Mouse (Mus musculus) heart, postnatal 4 days (tissue): ENCODE measurements at regions not wholly inside any gene's neighbourhood (a gene's known extent, or its start where the extent isn't known, plus 50 kb on each side); places are given as distances from the start of the nearest gene placed in this dataset.

ENCODE experiments used
- DNase-seq: peaks from one replicate; pipeline ENCODE4 v3.0.0; 2021

DNA sequence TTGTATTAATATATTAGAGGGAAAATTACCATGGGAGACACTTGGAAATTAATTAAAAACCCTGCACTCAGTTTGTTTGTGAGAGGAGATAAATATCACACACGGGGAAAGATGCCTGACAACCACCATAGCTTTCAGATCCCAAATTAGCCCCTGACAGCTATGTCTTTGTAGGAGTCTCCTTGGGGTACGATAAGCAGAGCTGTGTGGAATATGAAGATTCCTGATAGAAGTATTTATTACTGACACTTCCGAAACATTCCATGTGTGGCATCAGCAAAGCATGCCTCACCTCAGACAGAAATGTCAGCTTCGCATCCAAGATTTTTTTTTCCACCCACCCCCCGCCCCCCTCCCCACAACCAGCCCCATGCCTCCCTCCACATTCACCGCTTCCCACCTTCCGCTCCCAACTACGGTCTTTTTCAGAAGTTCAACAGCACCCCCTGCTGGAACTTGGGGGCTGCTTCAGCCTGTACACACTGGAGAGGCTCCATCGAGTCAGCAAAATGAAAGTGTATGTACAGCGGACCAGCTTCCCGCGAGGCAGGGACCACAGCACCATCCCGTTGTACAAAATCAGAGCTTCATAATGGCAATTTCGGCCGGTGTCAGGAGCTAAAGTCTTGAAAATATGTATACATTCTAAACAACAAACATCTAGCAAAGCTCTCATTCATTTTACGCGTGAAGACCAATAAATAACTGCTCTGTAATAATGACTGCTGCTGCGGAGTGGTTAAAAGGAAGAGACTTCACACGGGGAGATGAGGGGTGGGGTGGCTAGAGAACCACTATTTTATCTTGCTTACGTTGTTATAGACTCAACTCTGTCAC, 66.7 kb downstream of the Rwdd3 start:
- DNase-seq = peak; percentile 75

DNA sequence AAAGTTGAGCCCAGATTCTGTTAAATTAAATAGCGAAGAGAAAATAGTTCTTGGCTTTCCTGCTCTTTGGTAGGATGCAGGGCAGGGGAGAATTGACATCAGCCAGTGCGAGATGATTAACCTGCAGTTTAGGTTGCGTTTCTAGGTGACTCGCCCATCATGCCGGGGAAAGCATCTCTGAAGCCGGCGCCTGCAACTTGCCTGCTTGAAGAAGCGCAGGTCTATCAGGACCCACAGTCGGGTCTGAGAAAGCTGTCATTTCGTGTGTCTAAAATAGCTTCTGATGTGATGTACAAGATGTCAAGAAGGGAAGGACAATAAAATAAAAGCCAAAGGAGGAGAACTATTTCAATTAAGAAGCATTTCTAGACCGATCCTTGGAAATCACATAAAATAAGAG, 68.6 kb downstream of the Rwdd3 start:
- no peak for DNase-seq

DNA sequence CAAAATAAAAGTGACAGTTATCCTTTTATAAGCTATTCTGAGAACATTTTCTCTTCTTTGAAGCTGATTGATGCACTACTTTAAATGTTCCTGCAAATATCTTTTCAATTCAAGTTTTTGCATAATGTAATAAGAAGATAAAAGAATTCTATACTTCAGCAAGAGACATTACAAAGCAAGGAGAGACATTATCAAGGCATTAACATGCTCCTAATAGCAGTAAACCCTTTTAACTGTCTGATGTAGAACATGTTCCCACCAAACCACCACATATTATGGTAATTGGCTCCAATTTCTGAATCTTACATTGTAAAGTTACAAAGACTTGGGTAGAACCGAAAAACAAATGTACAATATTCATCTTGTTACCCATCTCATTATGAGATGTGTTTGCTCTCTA, 69.4 kb downstream of the Rwdd3 start:
- DNase-seq = no peak

DNA sequence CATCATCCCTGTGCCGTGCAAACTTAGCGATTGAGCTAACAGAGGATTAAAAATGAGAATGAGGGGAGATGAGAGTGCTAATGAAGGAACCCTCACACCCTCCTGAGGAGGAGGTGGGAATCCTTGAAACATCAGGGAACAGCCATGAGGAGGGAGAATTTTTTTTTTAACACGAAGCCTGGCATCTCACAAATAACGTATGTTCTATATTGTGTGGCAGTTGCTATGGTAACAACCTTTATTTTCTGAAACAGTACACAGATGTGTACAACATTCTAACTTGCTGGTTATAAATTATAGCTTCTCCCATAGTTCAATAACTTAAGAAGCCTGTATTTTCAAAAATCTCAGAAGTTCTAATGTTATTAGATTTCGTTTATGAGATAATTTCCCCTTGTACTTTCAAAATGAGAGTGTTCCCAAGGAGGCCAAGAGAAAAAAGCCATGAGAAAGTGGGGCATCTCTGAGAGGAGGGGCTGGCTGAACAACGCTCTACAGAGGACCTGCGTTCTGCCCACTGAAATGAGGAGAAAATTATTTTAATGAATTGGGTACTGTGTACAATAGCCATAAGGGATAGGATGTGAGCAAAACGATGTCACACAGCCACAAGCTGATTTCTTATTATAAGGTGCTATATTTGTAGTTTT, 71.2 kb downstream of the Rwdd3 start:
- no peak for DNase-seq

DNA sequence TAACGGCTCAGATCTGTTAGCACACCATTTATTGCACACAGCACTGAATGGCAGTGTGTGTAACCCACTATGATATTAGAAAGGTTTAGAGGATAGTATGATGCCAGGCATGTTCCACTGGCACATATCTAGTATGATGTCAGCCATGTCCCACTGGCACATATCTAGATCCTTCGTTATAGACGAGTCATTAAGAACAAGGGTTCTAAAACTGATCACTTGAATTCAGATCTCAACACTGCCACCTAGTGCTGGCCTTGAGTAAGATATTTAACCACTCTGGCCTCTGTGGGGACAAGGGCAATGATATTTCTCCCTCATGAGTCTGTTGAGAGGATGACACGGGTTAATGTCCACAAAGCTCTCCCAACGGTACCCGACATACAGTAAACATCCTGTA, 78.0 kb downstream of the Rwdd3 start:
- DNase-seq = peak; percentile 33

DNA sequence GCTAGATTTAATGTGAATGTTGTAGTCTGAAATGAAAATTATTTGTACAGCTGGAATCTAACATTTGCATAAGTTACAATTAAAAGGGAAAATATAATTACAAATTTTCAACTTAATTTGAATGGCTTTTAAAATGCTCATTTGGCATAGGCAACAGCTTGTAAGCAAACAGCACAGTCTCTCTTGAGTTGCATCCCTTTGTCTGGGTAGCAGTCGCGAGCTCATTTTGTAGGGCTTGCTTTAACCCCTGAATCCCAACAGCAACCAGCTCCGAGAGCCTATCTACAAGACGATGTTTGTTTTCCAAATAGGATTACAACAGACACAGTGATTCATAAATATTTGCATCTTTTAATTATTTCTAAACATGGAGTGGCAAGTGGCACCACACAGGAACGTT, 82.8 kb downstream of the Rwdd3 start:
- no peak for DNase-seq

DNA sequence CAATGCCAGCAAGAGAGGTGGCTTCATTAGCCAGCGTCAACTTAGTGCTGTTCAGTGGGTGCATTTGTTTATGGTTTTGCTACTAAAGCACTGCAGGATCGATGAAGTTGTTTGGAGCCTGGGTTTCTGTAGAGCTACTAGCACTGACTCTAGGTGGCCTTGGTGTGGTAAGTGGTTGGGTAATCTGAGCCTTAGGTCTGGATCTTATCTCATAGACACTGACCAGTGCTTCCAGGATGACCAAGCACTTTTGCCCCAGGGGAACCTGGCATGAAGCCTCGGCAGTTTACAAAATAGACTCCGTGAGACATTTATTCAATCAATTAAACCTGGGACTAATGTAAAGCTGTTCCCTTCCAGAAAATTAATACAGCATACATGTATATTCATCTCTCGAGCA, 102.8 kb downstream of the Rwdd3 start:
- no peak for DNase-seq

DNA sequence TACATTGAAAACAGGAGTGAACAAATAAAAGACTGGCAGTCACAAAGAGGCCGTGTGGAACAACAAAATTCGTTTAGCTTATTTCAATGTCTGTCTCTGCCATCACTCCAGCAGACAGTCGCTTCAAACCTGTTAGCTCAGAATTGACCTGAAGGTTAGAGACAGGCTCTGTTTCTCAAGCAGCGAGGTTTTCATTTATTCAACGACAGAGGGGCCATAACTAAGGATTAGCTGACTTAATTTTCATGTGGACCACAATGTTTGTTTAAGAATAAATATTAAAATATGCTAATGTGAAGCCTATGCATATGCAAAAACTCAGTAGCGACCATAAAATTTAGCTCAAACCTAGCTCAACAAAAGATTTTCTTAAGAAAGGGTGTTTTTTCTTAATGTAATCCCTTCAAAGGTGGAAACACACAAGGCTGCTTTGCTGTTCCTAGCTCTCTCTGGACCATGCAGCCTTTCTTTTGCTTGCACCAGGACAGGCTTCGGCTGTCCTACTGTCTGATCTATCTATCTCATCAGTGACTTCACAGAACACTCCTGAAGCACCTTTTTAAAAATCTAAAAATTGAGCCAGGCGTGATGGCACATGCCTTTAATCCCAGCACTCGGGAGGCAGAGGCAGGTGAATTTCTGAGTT, 135.5 kb downstream of the Rwdd3 start:
- DNase-seq = no peak

DNA sequence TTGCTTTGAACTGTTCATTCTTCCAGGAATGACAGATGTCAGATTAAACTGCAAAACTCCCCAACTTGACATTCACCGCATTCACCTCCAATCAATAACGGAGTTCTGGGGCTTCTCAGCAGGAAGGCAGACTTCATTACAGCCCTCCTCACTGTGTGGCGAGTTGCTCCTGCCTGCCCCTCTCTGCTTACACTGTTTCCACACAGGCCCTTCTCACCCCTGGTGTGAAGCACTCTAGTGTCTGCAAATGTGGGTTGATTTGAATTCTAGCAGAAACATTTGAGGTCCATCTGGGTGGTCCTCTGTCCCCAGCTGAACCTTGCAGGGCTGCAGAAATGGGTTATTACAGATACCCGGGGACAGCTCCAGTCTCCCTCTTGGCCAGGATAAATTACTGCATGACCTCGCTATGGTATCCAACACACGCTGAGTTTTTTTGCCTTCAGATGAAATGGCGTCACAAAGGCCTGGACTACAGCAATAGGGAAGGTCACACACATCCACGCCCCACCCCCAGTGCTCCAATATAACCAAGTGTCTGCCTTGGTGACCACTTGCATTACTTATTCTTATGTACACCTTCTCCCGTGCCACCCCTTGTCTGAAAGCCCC, 145.8 kb downstream of the Rwdd3 start:
- DNase-seq = no peak

DNA sequence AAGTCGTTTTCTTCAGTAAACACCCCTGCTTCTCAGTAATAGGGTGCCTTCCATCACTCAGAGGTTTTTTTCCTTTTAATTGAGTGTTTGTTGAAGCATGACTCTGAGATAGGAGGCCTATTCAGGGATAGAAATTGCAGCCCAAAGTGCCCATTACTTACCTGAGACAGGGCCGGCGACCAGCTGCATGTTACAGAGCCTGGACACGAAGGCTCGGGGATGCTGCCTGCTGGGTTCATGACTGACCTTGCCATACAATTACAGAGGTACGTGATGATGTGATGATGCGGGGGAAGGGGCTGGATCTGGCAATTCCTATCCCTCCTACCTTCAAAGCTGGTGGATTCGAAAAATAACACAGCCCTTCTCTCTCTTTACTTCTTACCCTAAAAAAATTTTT, 146.7 kb downstream of the Rwdd3 start:
- DNase-seq = no peak

DNA sequence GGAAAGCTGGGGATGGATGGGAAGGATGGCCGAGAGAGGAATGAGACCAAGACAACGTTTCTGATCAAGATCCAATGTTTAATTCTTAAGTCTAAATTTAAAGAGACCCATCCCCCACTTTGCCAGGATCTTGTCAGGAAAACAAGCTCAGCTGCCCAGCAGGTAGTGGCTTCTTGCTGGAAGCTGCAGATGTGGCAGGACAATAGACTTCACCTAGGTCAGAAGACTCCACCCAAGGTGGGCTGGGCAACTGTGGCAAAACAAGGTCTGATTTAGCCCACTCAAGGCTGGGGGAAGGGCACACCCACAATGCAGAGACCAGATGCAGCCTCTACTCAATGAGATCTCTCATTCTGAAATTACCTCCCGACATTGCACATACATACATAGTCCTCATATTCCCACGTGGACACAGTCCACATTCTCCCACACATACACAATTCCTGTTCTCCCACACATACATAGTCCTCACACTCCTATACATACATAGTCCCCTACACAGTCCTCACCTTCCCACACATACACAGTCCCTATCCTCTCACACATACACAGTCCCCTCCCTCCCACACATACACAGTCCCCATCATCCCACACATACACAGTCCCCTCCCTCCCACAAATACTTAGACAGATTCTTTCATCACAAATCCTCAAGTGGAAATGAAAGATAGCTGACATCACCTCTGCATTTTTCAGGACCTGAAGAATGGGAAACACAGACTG, 150.2 kb downstream of the Rwdd3 start:
- no peak for DNase-seq

DNA sequence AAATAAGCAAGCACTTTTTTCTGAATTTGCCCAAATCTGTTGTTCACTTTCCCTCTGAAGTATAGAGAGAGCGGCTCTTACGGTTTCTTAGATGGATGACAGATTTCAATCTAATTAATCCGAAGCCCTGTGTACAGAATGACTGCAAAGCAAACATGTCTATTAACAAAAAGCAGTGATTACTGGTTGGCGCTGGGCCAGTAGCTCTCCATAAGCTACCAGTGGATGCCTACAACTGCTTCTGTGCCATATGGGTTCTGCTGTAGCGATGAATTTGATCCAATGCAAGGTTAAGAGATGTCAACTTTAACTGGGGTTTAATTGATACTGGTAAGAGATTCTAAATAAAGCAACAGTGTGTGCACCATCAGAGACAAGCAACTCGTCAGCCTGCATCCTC, 162.3 kb downstream of the Rwdd3 start:
- DNase-seq = no peak

DNA sequence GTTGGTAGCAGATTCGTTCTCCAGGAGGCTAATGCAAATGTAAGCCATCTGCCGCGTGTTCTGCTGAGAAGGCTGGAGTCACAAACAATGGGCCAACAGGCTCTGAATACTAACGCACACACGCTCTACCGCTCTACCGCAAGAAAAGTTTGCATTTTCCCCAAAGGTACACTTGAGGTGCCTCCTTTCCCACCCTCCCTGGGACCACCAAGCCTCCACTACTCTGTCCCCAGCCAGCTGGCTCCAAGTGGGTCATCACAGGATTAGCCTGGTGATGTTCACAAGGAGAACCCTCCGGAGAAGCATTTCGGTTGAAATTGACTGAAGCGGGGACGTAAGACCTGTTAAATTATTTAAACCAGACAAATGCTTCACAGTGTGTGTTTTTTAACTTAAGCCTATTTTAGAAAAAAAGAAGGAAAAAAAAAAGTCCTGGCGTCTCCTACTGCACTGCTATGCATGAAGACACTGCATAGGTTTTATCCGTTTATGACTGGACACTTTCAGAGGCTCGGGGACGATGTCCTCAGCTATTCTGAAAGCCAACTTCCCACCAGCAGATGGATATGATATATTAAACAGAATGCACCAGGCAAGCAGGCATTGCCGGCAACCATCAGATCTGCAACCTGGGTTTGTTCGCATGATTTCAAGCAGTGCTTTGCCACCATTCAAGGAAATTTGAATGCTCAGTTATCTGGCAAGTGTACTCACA, 187.8 kb downstream of the Rwdd3 start:
- no peak for DNase-seq

DNA sequence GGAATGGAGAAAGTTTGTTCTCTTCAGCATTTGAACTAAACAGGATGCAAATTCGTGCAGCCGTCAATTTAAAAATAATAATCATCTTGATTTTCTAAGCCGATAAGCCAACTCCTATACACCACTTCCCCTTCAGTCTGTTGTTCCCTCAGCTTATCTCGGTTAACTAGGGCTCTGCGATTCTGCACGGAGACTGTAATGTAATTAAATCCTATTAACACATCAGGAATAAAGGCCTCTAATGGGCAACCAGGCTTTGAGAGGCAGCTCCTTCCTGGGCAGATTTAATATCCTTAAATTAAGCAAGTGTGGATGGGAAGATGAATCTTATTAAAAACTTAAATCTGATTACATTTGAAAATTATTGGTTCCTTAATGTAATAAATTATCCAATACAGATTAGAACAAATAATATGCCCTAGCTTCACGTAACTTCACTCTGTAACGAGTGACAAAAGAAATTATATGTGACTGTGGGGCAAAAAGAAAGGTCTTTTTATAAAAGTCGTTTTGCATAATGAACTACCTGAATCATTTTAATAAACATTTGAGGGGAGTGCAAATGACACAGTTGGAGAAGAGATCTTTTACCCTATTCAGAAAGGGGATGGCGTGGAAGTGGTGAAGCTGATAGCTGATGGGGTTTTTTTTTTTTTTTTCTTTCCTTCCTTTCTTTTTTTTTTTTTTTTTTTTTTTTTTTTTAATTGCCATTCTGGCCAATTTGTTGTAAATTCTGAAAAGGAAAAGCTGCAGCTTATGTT, 188.5 kb downstream of the Rwdd3 start:
- DNase-seq = no peak

DNA sequence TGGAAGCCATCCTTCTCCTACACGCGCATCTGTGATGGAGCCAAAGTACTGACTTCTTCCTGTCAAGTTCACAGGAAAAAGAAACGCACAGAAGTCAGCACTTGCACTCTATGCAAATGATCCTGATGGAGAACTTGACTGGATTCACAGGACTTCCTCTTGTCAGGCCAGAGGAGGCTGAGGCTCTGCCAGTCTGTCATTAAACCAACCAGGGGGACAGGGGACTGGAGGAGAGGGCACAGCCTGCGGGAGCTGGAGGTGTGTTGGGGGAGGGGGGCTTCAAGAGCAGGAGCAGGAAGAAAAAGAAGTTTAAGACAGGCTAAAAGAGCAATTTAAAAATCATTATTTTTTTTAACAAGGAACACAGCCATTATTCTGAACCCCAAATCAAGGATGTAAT, 189.3 kb downstream of the Rwdd3 start:
- DNase-seq = no peak

DNA sequence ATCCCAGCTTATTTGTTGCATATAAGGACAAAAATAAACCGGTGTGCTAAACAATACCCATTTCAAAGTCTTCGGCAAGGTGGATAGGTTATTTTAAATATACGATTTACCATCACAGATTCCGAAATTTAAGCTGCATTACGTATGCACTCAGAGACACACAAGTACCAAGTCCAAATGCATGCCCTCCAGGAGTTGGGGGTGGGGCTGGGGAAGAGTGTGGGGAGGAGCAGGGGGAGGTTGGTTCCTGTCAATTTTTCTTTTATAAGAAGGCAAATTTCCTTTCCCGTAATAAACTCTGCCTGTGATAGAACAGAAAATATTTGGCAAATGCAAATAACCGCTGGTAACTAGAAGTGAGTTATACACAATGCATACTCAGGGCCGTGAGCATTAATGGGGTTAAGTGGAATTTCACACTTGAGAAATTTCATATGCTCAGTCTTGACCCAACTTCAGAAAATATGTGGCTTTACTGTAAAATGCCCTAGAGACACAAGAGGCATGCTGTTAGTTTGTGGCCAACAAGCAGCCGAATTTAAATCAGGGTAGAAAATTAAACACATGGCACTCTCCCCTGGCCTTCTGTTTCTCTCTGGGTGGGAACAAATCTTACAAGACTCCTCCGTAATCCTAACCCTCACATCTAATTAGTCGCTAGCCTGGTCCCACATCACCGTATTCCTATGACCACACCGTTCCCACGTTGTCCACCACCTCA, 200.6 kb downstream of the Rwdd3 start:
- DNase-seq = no peak

DNA sequence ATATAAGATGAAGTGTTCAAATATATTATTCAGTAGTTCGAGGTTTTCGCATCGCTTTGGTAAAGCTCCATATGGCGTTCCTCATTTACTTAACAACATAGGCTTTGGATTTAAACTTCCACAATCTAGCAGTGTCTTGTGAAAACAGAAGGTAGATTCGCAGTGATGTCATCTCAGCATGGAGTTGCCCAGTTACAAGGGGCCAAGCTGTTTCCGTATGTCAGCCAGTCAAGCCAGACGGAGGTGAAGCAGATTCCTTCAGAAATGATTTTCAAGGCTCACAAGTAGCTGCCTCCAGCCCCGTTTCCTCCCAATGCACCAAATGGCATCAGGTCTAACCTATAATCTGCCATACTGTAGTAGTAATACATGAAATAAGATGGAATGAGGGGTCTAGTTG, 224.6 kb downstream of the Rwdd3 start:
- DNase-seq = no peak

DNA sequence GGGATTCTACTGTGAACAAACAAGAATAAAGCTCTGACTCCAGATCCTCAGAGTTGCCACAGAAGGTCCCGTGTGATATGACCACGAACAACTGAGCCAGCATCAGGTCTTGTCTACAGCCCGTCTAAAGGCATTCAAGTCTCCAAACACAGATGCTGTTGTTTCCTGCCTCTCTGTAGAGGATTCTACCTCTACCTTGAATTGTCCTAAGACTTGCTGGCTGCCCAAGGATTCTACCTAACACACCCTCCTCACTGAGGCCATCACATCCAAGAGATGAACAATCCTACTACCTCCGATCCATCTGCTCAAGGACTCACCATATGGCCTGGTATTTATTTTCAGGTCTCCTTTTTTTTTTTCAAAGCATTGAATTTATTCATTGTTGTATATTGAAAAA, 237.1 kb downstream of the Rwdd3 start:
- DNase-seq = no peak

DNA sequence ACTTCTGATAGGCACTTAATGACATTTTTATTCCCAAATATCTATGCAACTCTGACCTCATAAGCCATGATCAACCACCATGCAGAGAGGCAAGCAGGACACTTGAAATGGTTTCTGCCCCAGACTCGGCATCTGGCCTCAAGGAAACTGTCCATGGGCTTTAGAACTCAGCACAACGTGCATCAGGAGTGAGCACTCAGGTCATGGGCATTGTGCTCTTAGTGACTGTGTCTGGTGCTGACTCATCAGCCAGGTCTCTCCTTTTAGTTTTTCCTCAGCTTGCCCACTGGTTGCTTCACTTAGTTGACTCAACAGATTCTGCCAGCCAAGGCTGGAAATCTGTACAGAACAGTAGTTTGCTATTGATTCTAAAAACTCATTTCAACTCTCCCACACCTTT, 251.1 kb downstream of the Rwdd3 start:
- DNase-seq = no peak

DNA sequence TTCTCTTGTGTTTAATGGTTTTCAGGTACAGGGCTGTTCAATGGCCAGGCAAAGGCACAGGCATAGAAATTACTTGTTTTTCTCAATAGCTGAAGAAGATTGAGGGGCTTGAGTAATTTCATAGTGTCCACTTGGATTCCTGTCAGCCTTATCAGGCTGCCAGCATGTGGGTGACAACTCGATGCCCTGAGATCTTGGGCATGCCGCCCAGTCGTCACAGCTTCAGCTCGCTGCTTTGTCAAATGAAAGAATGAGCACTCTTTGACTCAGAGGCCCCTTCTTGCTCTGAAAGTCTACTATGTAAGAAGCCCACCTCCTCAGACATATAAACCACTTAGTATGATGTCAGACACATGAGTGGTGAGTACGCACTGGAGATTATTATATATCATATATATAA, 272.6 kb downstream of the Rwdd3 start:
- DNase-seq = no peak

DNA sequence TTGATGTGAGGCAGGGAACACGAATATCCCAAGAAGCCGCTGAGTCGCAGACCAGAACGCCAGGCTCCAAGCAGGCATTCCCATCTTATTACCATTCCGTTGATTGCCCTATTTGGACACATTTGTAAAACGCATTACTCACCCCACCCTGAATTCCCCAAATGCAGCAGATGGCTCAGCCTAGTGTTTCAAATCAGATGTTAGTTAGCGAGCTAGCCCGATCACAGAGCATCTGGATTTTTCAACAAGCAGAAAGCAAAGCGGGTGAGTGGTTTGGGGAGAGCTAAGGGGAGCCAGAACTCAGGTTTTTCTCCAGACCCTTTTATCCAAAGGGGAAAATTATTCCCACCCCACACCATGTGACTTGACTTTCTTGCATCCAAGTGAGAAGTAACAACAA, 273.2 kb downstream of the Rwdd3 start:
- no peak for DNase-seq
